Mouse (Mus musculus) brain, adult 2 months (tissue): ENCODE results near the gene Kif21a.

Source experiments
- DNase-seq: peaks from one replicate; pipeline ENCODE4 v3.0.0; 2011; ENCODE audit warnings: low read depth, low spot score

The Kif21a gene

GRCm38 (mm10) chr15:90951383-90951782 lies 98.4 kb downstream of the Kif21a start:
- DNase-seq = peak; percentile 44

GRCm38 (mm10) chr15:90938469-90938868 lies 111.3 kb downstream of the Kif21a start:
- DNase-seq = no peak

DNA sequence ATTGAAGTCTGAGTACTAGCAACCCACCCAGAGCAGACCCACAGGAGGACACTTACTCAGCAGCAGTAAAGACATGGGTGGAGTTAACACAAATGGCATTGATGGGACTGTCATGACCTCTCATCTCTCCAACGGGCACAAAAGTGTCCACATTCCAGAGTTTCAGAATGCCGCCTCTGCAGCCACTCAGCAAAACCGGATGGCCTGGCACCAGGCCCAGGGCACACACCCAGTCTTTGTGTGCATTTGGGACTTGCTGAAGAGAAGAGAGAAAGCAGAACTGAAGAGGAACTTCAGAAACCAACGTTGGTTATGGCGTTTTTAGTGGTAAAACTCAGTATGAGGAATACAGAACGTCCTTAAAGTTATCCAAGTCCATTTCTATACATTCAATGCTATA lies 114.2 kb downstream of the Kif21a start:
- no peak for DNase-seq

DNA sequence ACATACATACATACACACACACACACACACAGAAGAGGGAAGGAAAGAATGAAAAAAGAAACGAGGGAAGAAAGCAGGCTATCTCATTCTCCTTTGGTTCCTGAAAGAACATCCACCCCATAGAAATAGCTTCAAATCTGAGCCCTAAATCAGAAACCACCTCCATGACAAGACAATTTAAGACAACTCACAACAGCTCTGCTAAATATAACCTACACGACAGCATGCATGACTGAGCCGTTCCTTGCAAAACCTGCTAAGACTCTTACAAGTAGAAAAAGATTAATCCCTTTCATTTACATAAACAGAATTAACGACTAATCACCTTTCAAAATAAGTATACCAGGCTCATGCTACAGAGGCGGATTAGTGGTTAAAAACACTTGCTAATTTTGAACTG lies 118.3 kb downstream of the Kif21a start:
- peak; percentile 78 for DNase-seq

- DNase-seq = peak; percentile 59
Observed at GRCm38 (mm10) chr15:90929043-90929442, 120.7 kb downstream of the Kif21a start.

- no peak for DNase-seq
Observed at GRCm38 (mm10) chr15:90896480-90896879, 153.3 kb downstream of the Kif21a start.

DNA sequence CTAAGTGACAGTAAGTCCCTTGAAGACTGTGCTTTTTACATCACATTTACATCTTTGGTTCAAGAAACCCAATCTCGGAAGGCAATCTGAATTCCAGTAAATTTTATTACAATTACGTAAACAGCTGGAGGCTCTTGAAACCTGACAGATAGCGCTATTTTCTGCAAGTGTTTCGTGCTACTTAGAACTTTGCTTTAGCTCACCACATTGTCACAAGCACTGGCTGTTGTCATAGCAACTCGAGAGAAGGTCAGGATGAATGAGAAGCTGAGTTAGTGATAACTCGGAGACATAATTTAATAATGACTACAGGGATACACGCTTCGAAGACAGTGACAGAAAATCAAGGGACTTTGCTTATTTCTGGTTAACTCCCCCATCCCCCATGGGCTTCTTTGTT lies 162.3 kb downstream of the Kif21a start:
- DNase-seq = peak; percentile 80
